Mouse (Mus musculus) cerebellum, adult 11 months (tissue): Measurements from ENCODE around the gene Tcf7l1.

Experiments used
- DNase-seq: peaks from one replicate; pipeline ENCODE4 v3.0.0; 2022

The Tcf7l1 gene

GRCm38 (mm10) chr6:72783780-72784179, 5.3 kb downstream of the Tcf7l1 start:
- DNase-seq: no peak

GRCm38 (mm10) chr6:72778779-72779776, 10.0 kb downstream of the Tcf7l1 start:
- no peak for DNase-seq

GRCm38 (mm10) chr6:72777212-72777611, 11.8 kb downstream of the Tcf7l1 start:
- no peak for DNase-seq

- DNase-seq: no peak
Observed at GRCm38 (mm10) chr6:72774275-72774674, 14.8 kb downstream of the Tcf7l1 start.

- no peak for DNase-seq
Observed at GRCm38 (mm10) chr6:72769915-72770776, 18.9 kb downstream of the Tcf7l1 start.

GRCm38 (mm10) chr6:72769343-72769742, 19.7 kb downstream of the Tcf7l1 start:
- no peak for DNase-seq

GRCm38 (mm10) chr6:72768804-72769203, 20.2 kb downstream of the Tcf7l1 start:
- DNase-seq: no peak

GRCm38 (mm10) chr6:72768097-72768496, 21.0 kb downstream of the Tcf7l1 start:
- no peak for DNase-seq

GRCm38 (mm10) chr6:72763616-72764015, 25.4 kb downstream of the Tcf7l1 start:
- no peak for DNase-seq

GRCm38 (mm10) chr6:72761645-72762044, 27.4 kb downstream of the Tcf7l1 start:
- no peak for DNase-seq

- DNase-seq: no peak
Observed at GRCm38 (mm10) chr6:72758239-72759017, 30.6 kb downstream of the Tcf7l1 start.

- no peak for DNase-seq
Observed at GRCm38 (mm10) chr6:72755267-72755889, 33.7 kb downstream of the Tcf7l1 start.

- DNase-seq: no peak
Observed at GRCm38 (mm10) chr6:72754215-72754614, 34.8 kb downstream of the Tcf7l1 start.

- no peak for DNase-seq
Observed at GRCm38 (mm10) chr6:72753782-72754181, 35.3 kb downstream of the Tcf7l1 start.

- no peak for DNase-seq
Observed at GRCm38 (mm10) chr6:72752824-72753223, 36.2 kb downstream of the Tcf7l1 start.

GRCm38 (mm10) chr6:72751210-72751609, 37.8 kb downstream of the Tcf7l1 start:
- no peak for DNase-seq

GRCm38 (mm10) chr6:72748882-72749437, 40.1 kb downstream of the Tcf7l1 start:
- DNase-seq: no peak

- no peak for DNase-seq
Observed at GRCm38 (mm10) chr6:72748421-72748820, 40.6 kb downstream of the Tcf7l1 start.

GRCm38 (mm10) chr6:72747814-72748213, 41.2 kb downstream of the Tcf7l1 start:
- no peak for DNase-seq

- no peak for DNase-seq
Observed at GRCm38 (mm10) chr6:72747156-72747555, 41.9 kb downstream of the Tcf7l1 start.

- DNase-seq: no peak
Observed at GRCm38 (mm10) chr6:72745781-72746180, 43.3 kb downstream of the Tcf7l1 start.
